Mouse (Mus musculus) frontal cortex, postnatal 25 days (tissue): Measurements from ENCODE around the gene Cfap74.
A peak's percentile ranks its signal among the peaks of the same experiment; 100 is the strongest.
"Not testable (repeated sequence)": the region's sequence is repeated elsewhere in the genome, so short reads cannot be mapped to it uniquely, and the experiment has no call there.

Experiments
- DNase-seq, 2 experiments: peaks; one replicate each; pipeline ENCODE4 v3.0.0; 2022; ENCODE audit warnings: low spot score in 2 of 2

Cfap74 gene

GRCm38 (mm10) chr4:155469590-155470262 lies 60.7 kb downstream of the Cfap74 start:
- DNase-seq = no peak

GRCm38 (mm10) chr4:155470263-155470953 lies 61.4 kb downstream of the Cfap74 start:
- DNase-seq = no peak

GRCm38 (mm10) chr4:155470997-155471396 lies 62.0 kb downstream of the Cfap74 start:
- no peak for DNase-seq

- no peak for DNase-seq
Observed at GRCm38 (mm10) chr4:155471406-155471805, 62.4 kb downstream of the Cfap74 start.

- no peak for DNase-seq
Observed at GRCm38 (mm10) chr4:155472716-155473290, 63.8 kb downstream of the Cfap74 start.

- DNase-seq = no peak
Observed at GRCm38 (mm10) chr4:155473319-155473718, 64.3 kb downstream of the Cfap74 start.

GRCm38 (mm10) chr4:155473796-155474195 lies 64.8 kb downstream of the Cfap74 start:
- DNase-seq = not testable (repeated sequence)

- peak; percentile 65 to 76 for DNase-seq
Observed at GRCm38 (mm10) chr4:155481381-155482124, 72.6 kb downstream of the Cfap74 start.

- DNase-seq = no peak
Observed at GRCm38 (mm10) chr4:155482125-155482480, 73.1 kb downstream of the Cfap74 start.

GRCm38 (mm10) chr4:155482733-155483540 lies 73.9 kb downstream of the Cfap74 start:
- no peak for DNase-seq

GRCm38 (mm10) chr4:155485521-155485920 lies 76.5 kb downstream of the Cfap74 start:
- DNase-seq = no peak

- DNase-seq = no peak
Observed at GRCm38 (mm10) chr4:155487746-155488145, 78.8 kb downstream of the Cfap74 start.

GRCm38 (mm10) chr4:155488232-155489025 lies 79.4 kb downstream of the Cfap74 start:
- no peak for DNase-seq

GRCm38 (mm10) chr4:155489101-155489970 lies 80.3 kb downstream of the Cfap74 start:
- no peak for DNase-seq

GRCm38 (mm10) chr4:155490456-155490855 lies 81.5 kb downstream of the Cfap74 start:
- DNase-seq = no peak

- peak; percentile 88 to 90 for DNase-seq
Observed at GRCm38 (mm10) chr4:155490990-155491504, 82.1 kb downstream of the Cfap74 start, which contains the start of gene Gnb1. Gene Gnb1, plus strand, starts transcription at chr4:155491361.

- DNase-seq = no peak
Observed at GRCm38 (mm10) chr4:155491529-155492130, 82.6 kb downstream of the Cfap74 start.

- DNase-seq = peak in 1 of 2 experiments; percentile 17
Observed at GRCm38 (mm10) chr4:155492131-155492633, 83.2 kb downstream of the Cfap74 start.

GRCm38 (mm10) chr4:155494891-155495290 lies 85.9 kb downstream of the Cfap74 start:
- DNase-seq = no peak
